Mouse (Mus musculus) kidney, postnatal 0 days (tissue): ENCODE data around the gene Mt2. TPM values are rescaled to one million over a fixed set of nuclear protein-coding genes. Genes with fewer than 3 reads are reported as not detected.
"Not testable (repeated sequence)": the region's sequence is repeated elsewhere in the genome, so short reads cannot be mapped to it uniquely, and the experiment has no call there.

Experiments
- ATAC-seq: fragments of 200-750 bp; cut with Nextera tagmentation; replicated peaks from 2 replicates; pipeline ENCODE4 v1.8.0; 2017; ENCODE audit warnings: low read depth, moderate number of reproducible peaks, moderate TSS enrichment, moderate library complexity; ENCODE audit not compliant: low FRiP score
- DNase-seq: peaks from one replicate; pipeline ENCODE4 v3.0.0-alpha.2; 2016; ENCODE audit warnings: low spot score
- H3K27ac ChIP-seq: fragments of 300-500 bp; sonication (generic); 2 replicates; pipeline ENCODE4 v1.5.1; 2014; ENCODE audit warnings: mild to moderate bottlenecking
- H3K27me3 ChIP-seq: fragments of 300-500 bp; sonication (generic); 2 replicates; pipeline ENCODE4 v1.6.1; 2014; ENCODE audit warnings: low read length, mixed read lengths; ENCODE audit not compliant: insufficient read depth
- H3K36me3 ChIP-seq: fragments of 300-500 bp; sonication (generic); 2 replicates; pipeline ENCODE4 v1.6.1; 2014; ENCODE audit warnings: low read length, mixed read lengths; ENCODE audit not compliant: insufficient read depth
- H3K4me1 ChIP-seq: fragments of 300-500 bp; sonication (generic); replicated peaks from 2 replicates; pipeline ENCODE4 v1.6.1; 2014; ENCODE audit warnings: antibody characterized with exemption, low read length, mixed read lengths; ENCODE audit not compliant: insufficient read depth
- H3K4me2 ChIP-seq: fragments of 300-500 bp; sonication (generic); 2 replicates; pipeline ENCODE4 v1.6.1; 2014; ENCODE audit warnings: mild to moderate bottlenecking, low read length, moderate library complexity, mixed read lengths
- H3K4me3 ChIP-seq: fragments of 300-500 bp; sonication (generic); replicated peaks from 2 replicates; pipeline ENCODE4 v1.5.1; 2014; ENCODE audit warnings: low read depth, low read length
- H3K9ac ChIP-seq: fragments of 300-500 bp; sonication (generic); 2 replicates; pipeline ENCODE4 v1.6.1; 2014; ENCODE audit warnings: low read depth, low read length
- H3K9me3 ChIP-seq: fragments of 300-500 bp; sonication (generic); replicated peaks from 2 replicates; pipeline ENCODE4 v1.6.1; 2016; ENCODE audit warnings: low read length, inconsistent platforms, mixed read lengths
- CTCF ChIP-seq: IDR thresholded peaks from 2 replicates; pipeline ENCODE4 v1.5.1; 2016; ENCODE audit warnings: antibody characterized with exemption, low read depth, mild to moderate bottlenecking, moderate library complexity
- WGBS: fragments of 180-500 bp; shearing (Covaris S2); extraction: QIAGEN DNeasy Blood & Tissue Kit; methylation state at CpG from one replicate; pipeline ENCODE4 v1.1.7; 2014; 5-methylcytosine and 5-hydroxymethylcytosine counted together
- polyA plus RNA-seq: library from polyadenylated mRNA; unstranded; fragments of >200 nt; fragmentation: Nextera tagmentation; extraction: Ambion mirVana; gene quantifications from 2 replicates; pipeline ENCODE4 v1.2.1, GENCODE M21; 2015

The Mt2 gene
- polyA plus RNA-seq = 98.3 and 113 TPM in 2 replicates

- peak within 1 kb of the TSS; percentile 6 for H3K9ac ChIP-seq
- H3K27me3 ChIP-seq = no peaks in the 10 kb centered on the region
- peak within 1 kb of the TSS; percentile 23 for H3K4me3 ChIP-seq
- H3K4me2 ChIP-seq = peak within 1 kb of the TSS; percentile 77
- ATAC-seq (peak; percentile 79), DNase-seq (peak; percentile 70)
- H3K36me3 ChIP-seq = no peaks in the 10 kb centered on the region
- H3K9me3 ChIP-seq = no peaks in the 10 kb centered on the region
- under 1% methylated on average over 54 of the region's 56 CpGs for WGBS
- H3K4me1 ChIP-seq = peaks cover 12% of the 10 kb centered on the region
- peak within 1 kb of the TSS; percentile 10 for H3K27ac ChIP-seq
- TF ChIP-seq CTCF = no peak
These were observed at the start of gene Mt2 for GRCm38 (mm10) chr8:94172075-94172808. Mt2 (plus strand) TSS chr8:94172664.

GRCm38 (mm10) chr8:94122711-94123468 lies 49.6 kb upstream of the Mt2 start:
- H3K36me3 ChIP-seq = no peaks in the 10 kb centered on the region
- DNase-seq = no peak
- H3K9ac ChIP-seq = no peak overlapping the region
- H3K9me3 ChIP-seq = no peaks in the 10 kb centered on the region
- H3K4me1 ChIP-seq = no peaks in the 10 kb centered on the region
- no peak overlapping the region for H3K27ac ChIP-seq
- 21% methylated on average over 8 of the region's 8 CpGs for WGBS
- no peak for TF ChIP-seq CTCF
- H3K4me2 ChIP-seq = no peak overlapping the region
- no peaks in the 10 kb centered on the region for H3K27me3 ChIP-seq
- ATAC-seq = no peak
- no peak overlapping the region for H3K4me3 ChIP-seq

- H3K9ac ChIP-seq = no peak overlapping the region
- no peaks in the 10 kb centered on the region for H3K9me3 ChIP-seq
- H3K4me2 ChIP-seq = no peak overlapping the region
- DNase-seq = no peak
- ATAC-seq = no peak
- no peak overlapping the region for H3K27ac ChIP-seq
- H3K4me1 ChIP-seq = no peaks in the 10 kb centered on the region
- WGBS = 64% methylated on average over 6 of the region's 6 CpGs
- no peaks in the 10 kb centered on the region for H3K36me3 ChIP-seq
- H3K4me3 ChIP-seq = no peak overlapping the region
- H3K27me3 ChIP-seq = no peaks in the 10 kb centered on the region
- no peak for TF ChIP-seq CTCF
These were observed 44.8 kb upstream of the Mt2 start for GRCm38 (mm10) chr8:94127711-94128110.

- H3K4me3 ChIP-seq = no peak overlapping the region
- ATAC-seq (no peak; the same call in 1 of the 2 replicates), DNase-seq (no peak)
- no peak overlapping the region for H3K4me2 ChIP-seq
- H3K27me3 ChIP-seq = no peaks in the 10 kb centered on the region
- TF ChIP-seq CTCF = no peak
- H3K9me3 ChIP-seq = no peaks in the 10 kb centered on the region
- no peak overlapping the region for H3K27ac ChIP-seq
- 88% methylated on average over 6 of the region's 6 CpGs for WGBS
- H3K4me1 ChIP-seq = no peaks in the 10 kb centered on the region
- H3K36me3 ChIP-seq = no peaks in the 10 kb centered on the region
- no peak overlapping the region for H3K9ac ChIP-seq
These were observed 43.2 kb upstream of the Mt2 start for GRCm38 (mm10) chr8:94129133-94129789.

GRCm38 (mm10) chr8:94130126-94130525 lies 42.3 kb upstream of the Mt2 start:
- no peak overlapping the region for H3K4me3 ChIP-seq
- no peaks in the 10 kb centered on the region for H3K27me3 ChIP-seq
- ATAC-seq (no peak), DNase-seq (no peak)
- no peaks in the 10 kb centered on the region for H3K4me1 ChIP-seq
- no peak overlapping the region for H3K9ac ChIP-seq
- H3K36me3 ChIP-seq = no peaks in the 10 kb centered on the region
- WGBS = 67% methylated on average over 4 of the region's 4 CpGs
- no peaks in the 10 kb centered on the region for H3K9me3 ChIP-seq
- H3K4me2 ChIP-seq = no peak overlapping the region
- no peak for TF ChIP-seq CTCF
- H3K27ac ChIP-seq = no peak overlapping the region

- TF ChIP-seq CTCF = no peak
- no peaks in the 10 kb centered on the region for H3K27me3 ChIP-seq
- no peak overlapping the region for H3K4me3 ChIP-seq
- H3K36me3 ChIP-seq = no peaks in the 10 kb centered on the region
- no peak for ATAC-seq
- 59% methylated on average over 5 of the region's 5 CpGs for WGBS
- no peaks in the 10 kb centered on the region for H3K9me3 ChIP-seq
- H3K9ac ChIP-seq = no peak overlapping the region
- no peak overlapping the region for H3K27ac ChIP-seq
- H3K4me1 ChIP-seq = no peaks in the 10 kb centered on the region
- DNase-seq = no peak
- H3K4me2 ChIP-seq = no peak overlapping the region
These were observed 40.4 kb upstream of the Mt2 start for GRCm38 (mm10) chr8:94132096-94132495.

GRCm38 (mm10) chr8:94134601-94135000 lies 37.9 kb upstream of the Mt2 start:
- not testable (repeated sequence) for H3K4me3 ChIP-seq, H3K27me3 ChIP-seq, ATAC-seq, H3K9me3 ChIP-seq, H3K4me1 ChIP-seq, H3K36me3 ChIP-seq, H3K9ac ChIP-seq, H3K4me2 ChIP-seq, H3K27ac ChIP-seq, DNase-seq
- WGBS = 22% methylated on average over 3 of the region's 3 CpGs
